Mouse (Mus musculus): ENCODE measurements around the gene Cuedc2.

Gene Cuedc2

GRCm38 (mm10) chr19:46338331-46338936 lies at the start of gene Cuedc2:
Gene Cuedc2 (minus strand): TSS chr19:46338702.
- in situ Hi-C loops (cut with MboI; ENCODE audit: low sequenced_read_pairs): no loop called here

DNA sequence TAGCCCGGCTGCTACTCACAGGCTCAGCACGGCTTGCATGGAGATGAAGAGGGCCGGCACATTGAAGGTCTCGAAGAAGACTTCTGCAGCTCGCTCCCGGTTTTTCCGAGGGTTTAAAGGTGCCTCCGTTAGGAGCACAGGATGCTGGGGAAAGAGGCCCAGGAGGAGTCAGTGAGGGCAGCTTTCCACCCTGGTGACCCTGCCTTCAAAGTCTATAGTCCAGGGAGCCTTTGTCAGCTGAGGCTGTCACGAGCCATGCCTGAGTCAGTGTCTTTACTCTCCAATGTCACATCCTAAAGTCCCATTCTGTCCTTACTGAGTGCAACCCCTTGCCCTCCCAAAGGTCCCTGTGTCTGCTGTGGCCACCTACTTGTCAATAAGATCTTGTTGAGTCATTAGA lies 43.8 kb upstream of the Cuedc2 start:
- in situ Hi-C loops (cut with MboI; ENCODE audit: low sequenced_read_pairs): no loop called here

GRCm38 (mm10) chr19:46375891-46376290 lies 37.4 kb upstream of the Cuedc2 start:
- in situ Hi-C loops (cut with MboI; ENCODE audit: low sequenced_read_pairs): no loop called here

GRCm38 (mm10) chr19:46375489-46375888 lies 37.0 kb upstream of the Cuedc2 start:
- in situ Hi-C loops (cut with MboI; ENCODE audit: low sequenced_read_pairs): no loop called here

DNA sequence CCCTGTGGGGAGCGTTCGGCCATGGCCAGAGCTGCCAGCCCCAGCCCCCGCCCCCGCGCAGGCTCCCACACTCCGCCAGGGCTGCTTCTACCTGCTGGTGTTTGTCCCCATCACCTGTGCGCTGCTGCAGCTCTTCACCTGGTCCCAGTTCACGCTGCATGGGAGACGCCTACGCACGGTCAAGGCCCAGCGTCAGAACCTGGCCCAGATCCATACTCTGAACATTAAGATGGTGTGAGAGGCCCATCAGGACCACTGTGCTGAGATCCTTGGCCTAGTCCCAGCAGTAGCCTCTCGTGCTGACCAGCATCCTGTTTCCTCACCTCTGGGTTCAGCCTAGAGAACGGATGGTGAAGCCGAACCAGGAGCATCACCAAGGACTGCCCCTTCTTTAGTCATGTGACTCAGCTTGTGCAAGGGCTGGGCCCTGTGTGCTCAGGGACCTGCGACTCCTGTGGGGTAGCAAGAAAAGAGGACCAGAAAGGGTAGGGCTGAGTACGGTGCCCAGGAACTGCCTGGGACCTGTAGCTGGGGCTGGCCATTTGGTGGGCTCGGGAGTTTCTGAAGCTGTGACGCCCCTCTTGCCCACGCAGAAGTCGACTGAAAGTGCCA lies 36.1 kb upstream of the Cuedc2 start:
- in situ Hi-C loops (cut with MboI; ENCODE audit: low sequenced_read_pairs): no loop called here

GRCm38 (mm10) chr19:46369204-46369603 lies 30.7 kb upstream of the Cuedc2 start:
- in situ Hi-C loops (cut with MboI; ENCODE audit: low sequenced_read_pairs): no loop called here

- in situ Hi-C loops (cut with MboI; ENCODE audit: low sequenced_read_pairs): no loop called here
Measured at GRCm38 (mm10) chr19:46367798-46368590, 29.5 kb upstream of the Cuedc2 start.

DNA sequence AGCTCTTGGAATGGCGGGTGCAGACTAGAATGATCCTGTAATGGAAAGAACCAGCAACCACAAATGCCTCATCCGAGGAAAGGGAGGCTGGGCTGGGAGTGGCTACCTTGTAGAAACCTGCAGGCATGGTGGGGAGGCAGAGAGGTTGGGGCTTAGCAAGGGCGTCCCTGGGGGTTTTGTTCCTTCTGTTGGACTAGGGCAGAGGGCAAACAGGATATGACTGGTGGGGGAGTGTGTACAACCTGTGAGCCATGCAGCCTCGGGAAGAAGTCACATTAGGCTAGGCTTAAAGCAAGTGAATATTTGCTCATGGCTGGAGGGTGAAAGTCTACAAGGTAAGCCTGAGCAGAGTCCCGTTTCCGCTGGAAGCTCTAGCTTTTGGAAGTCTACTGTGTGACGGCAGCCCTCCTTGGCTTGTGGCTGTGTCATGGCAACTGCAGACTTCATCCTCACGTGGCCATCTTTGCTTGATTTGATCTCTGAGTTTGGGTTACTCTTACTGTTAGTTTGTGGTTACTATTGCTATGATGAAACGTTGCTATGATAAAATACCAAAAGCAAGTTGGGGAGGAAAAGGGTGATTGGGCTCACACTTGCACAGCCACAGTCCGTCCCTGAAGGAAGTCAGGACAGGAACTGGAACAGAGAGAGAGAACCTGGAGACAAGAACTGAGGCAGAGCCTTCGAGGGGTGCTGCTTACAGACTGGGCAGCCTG lies 24.9 kb upstream of the Cuedc2 start:
- in situ Hi-C loops (cut with MboI; ENCODE audit: low sequenced_read_pairs): no loop called here

- in situ Hi-C loops (cut with MboI; ENCODE audit: low sequenced_read_pairs): no loop called here
Measured at GRCm38 (mm10) chr19:46362104-46362503, 23.6 kb upstream of the Cuedc2 start.

DNA sequence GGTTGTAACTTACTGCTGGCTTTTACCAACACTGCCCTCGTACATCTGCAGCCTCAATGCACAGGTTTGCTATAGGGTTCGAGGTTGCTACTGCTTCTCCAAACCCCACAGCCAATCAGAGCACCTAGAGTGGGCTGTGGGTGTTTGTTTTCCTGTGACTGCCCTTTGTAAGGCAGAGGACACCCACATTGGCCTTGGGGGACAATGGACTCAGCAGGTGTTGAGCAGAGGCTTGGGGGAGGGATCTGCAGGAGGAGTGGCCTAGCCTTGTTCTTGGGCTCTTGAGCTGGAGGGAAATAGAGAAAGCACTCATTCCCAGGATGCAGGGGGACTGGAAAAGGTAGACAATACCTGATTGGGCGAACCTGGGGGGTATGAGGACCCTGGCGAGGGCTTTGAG lies 19.9 kb upstream of the Cuedc2 start:
- in situ Hi-C loops (cut with MboI; ENCODE audit: low sequenced_read_pairs): no loop called here

- in situ Hi-C loops (cut with MboI; ENCODE audit: low sequenced_read_pairs): no loop called here
Measured at GRCm38 (mm10) chr19:46357344-46358280, 19.1 kb upstream of the Cuedc2 start.

DNA sequence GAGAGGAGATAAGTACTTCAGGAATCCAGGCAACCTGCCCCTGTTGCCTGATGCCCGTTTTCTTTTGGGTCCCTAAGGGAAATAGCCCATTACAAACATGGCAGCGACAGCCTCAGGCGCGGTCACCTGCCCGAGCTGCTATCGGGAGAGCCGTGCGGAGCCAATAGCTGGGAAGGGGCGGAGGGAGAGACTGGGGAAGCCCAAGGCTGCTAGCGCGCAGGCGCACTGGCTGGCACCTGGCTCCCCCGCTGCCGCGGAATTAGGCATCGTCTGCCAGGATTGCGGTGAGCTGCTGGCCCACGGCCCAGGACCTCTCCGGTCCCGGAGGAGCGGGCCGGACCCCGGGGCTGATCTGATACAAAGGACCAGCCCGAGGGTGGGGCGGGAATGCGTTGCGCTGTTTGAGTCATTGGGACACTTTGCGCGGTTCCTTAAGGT lies 18.2 kb upstream of the Cuedc2 start:
- in situ Hi-C loops (cut with MboI; ENCODE audit: low sequenced_read_pairs): no loop called here

GRCm38 (mm10) chr19:46350168-46350932 lies 11.8 kb upstream of the Cuedc2 start, which contains the start of gene 2310034G01Rik:
Gene 2310034G01Rik (minus strand): TSS chr19:46350302.
- in situ Hi-C loops (cut with MboI; ENCODE audit: low sequenced_read_pairs): no loop called here

- in situ Hi-C loops (cut with MboI; ENCODE audit: low sequenced_read_pairs): no loop called here
Measured at GRCm38 (mm10) chr19:46349550-46349949, 11.0 kb upstream of the Cuedc2 start.

DNA sequence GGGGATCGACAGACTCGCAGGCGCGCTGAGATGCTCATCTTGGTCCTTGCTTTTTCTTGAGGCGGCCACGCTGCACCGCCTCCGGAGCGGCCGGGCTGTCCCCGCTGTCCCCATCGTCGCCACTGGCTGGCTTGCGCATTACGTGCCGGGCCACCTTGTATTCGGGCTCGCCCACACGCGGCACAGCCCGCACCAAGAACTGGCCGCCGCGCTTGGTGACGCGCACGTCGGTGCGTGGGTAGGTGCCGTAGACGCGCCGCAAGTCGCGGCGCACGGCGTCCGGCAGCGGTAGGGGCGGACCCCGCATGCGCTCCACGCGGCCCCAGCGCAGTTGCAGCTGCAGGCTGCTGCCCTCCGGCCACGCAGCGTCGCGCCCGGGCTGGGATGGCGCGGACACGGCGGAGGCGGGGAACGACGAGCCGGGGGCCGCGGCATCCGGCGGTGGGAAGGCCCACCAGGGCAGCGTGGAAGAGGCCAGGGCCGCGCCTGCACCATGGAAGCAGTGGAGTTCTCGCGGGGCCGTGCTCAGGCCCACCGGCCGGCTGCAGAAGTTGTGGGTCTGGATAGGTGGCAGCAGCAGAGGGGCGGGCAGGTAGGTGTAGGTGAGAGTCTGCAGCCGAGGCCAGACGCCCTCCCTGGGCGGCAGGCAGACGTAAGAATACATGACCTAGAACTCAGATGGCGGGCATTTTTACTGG lies 10.4 kb upstream of the Cuedc2 start:
- in situ Hi-C loops (cut with MboI; ENCODE audit: low sequenced_read_pairs): no loop called here

GRCm38 (mm10) chr19:46347936-46348668 lies 9.6 kb upstream of the Cuedc2 start:
- in situ Hi-C loops (cut with MboI; ENCODE audit: low sequenced_read_pairs): no loop called here

DNA sequence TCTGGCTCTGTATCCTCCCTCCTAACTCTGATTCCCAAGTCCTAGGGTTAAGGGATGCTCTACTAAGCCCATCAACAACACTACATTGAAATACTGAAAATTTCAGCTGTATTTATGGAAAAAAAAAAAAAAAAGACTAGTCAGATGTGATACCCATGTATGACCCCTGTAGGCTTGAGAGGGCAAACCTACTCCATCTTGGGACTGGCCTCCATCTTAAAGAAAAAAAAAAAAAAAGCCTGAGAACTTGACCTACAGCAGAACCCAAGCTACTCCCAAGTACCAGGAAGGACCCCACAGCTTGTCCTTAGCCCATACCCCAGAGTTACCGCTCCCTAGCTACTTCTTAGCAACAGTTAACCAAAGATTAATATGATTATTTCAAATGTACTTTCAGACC lies 8.6 kb upstream of the Cuedc2 start:
- in situ Hi-C loops (cut with MboI; ENCODE audit: low sequenced_read_pairs): no loop called here

DNA sequence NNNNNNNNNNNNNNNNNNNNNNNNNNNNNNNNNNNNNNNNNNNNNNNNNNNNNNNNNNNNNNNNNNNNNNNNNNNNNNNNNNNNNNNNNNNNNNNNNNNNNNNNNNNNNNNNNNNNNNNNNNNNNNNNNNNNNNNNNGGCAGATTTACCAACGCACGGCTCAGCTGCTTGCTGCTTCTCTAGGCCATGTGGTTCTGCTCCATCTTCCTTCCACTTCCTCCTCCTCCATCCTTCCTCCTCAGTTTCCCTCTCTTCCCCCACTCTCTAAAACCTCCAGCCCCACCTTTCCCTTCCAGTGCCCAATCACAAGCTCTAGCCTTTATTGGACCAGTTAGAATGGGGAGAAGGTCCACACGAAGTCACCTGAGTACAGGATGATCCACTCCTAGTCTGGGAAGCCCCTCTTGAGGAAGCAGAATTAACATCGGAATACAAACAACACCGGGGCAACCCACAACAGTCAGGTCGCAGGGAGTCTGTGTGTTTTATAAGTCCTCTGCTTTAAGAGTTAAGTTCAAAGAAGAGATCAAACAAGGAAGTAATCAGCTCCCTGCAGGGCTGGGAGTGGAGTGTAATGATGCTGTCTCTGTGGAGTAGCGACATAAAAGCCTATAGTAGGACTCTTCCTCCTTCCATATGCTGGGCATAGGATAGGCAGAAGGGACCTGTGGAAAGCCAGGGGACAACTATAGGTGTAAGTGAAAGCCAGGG lies 6.4 kb upstream of the Cuedc2 start:
- in situ Hi-C loops (cut with MboI; ENCODE audit: low sequenced_read_pairs): no loop called here
